ENCODE assay signal across 12 mouse cellular contexts in the genomic region with DNA sequence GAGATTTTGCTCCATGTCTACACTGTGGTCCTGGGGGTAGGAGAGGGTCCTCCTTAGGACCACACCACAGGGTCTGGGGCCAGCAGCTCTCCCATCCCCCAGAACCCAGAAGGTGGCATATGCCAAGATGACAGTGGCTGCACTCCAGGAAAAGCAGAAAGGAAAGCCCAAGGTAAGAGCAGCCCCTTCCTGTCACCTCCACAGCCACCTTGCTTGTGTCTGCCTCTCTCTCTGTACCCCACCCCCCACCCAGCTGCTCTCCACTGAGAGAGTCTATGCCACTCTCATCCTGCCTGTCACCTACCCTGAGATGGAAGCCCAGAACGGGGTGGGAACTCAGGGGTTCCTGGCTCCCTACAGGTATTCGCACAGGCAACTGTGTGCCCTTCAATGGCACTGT.
"Had no signal": no experiment of that assay in that cellular context is flagged by ENCODE, and none has a peak within 500 bp of the region (broad histone marks: within the 10 kb centered on the region; RNA-seq: fewer than 3 reads in every experiment).

No protein-coding gene starts in this region.

- H3K27ac ChIP-seq: kidney, embryonic 15.5 days; left cerebral cortex, adult 2 months; limb, embryonic 10.5 days; liver, embryonic 15.5 days; midbrain, embryonic 13.5 days had no signal

- H3K36me3 ChIP-seq: kidney, embryonic 15.5 days; limb, embryonic 10.5 days; liver, embryonic 15.5 days; midbrain, embryonic 13.5 days had no signal

- H3K9ac ChIP-seq: kidney, embryonic 15.5 days; liver, embryonic 15.5 days; midbrain, embryonic 13.5 days had no signal

- H3K4me1 ChIP-seq: kidney, embryonic 15.5 days; limb, embryonic 10.5 days; liver, embryonic 15.5 days; midbrain, embryonic 13.5 days had no signal

- H3K4me3 ChIP-seq: kidney, embryonic 15.5 days; left cerebral cortex, adult 2 months; limb, embryonic 10.5 days; liver, embryonic 15.5 days; midbrain, embryonic 13.5 days had no signal

- H3K4me2 ChIP-seq: kidney, embryonic 15.5 days; liver, embryonic 11.5 days; liver, embryonic 15.5 days; midbrain, embryonic 13.5 days had no signal

- DNase-seq: kidney, adult 18-20 months; kidney, postnatal 25 days; lung, adult 2 months; lung, postnatal 36 days; right cerebral cortex, adult 18-20 months; right cerebral cortex, postnatal 25 days had no signal

- H3K9me3 ChIP-seq: kidney, embryonic 15.5 days; limb, embryonic 10.5 days; liver, embryonic 15.5 days; midbrain, embryonic 13.5 days had no signal
